Mouse (Mus musculus): ENCODE measurements around the gene Rc3h1. TPM values are rescaled to one million over a fixed set of nuclear protein-coding genes. Genes with fewer than 3 reads are reported as not detected.

Gene Rc3h1
- 47.0 and 60.1 TPM in 2 replicates for total RNA-seq (2023)

GRCm38 (mm10) chr1:160906057-160906557 lies at the start of gene Rc3h1:
TSS of gene Rc3h1 (plus strand) at chr1:160906418.

GRCm38 (mm10) chr1:160978071-160978735 lies 72.0 kb downstream of the Rc3h1 start, which contains the start of gene Serpinc1:
TSS of gene Serpinc1 (plus strand) at chr1:160978585.

Other genes with a start within 250 kb of the Rc3h1 start
- 39.2 and 70.8 TPM in 2 replicates for gene Rabgap1l, start 113.2 kb upstream of the Rc3h1 start, total RNA-seq (2023)
- 0.52 and 0.98 TPM in 2 replicates for gene Serpinc1, start 72.2 kb downstream of the Rc3h1 start, total RNA-seq (2023)
- gene Zbtb37, start 128.4 kb downstream of the Rc3h1 start, total RNA-seq (2023): 11.1 and 22.9 TPM in 2 replicates
- 7.4 and 12.3 TPM in 2 replicates for gene Dars2, start 164.2 kb downstream of the Rc3h1 start, total RNA-seq (2023)
- gene Cenpl, start 164.3 kb downstream of the Rc3h1 start, total RNA-seq (2023): 25.3 and 32.1 TPM in 2 replicates
- 9.6 and 11.2 TPM in 2 replicates for gene Klhl20, start 225.1 kb downstream of the Rc3h1 start, total RNA-seq (2023)
- gene Ankrd45, start 236.3 kb downstream of the Rc3h1 start, total RNA-seq (2023): not detected in 2 replicates

All from neutrophil, adult 65 days (primary cell).